Mouse (Mus musculus) hindbrain, postnatal 0 days (tissue): Measurements from ENCODE around the gene Zfp846. TPM values are rescaled to one million over a fixed set of nuclear protein-coding genes. Genes with fewer than 3 reads are reported as not detected.
A peak's percentile ranks its signal among the peaks of the same experiment; 100 is the strongest.

ENCODE experiments used
- ATAC-seq: fragments of 200-750 bp; cut with Nextera tagmentation; 2 replicates; pipeline ENCODE4 v1.8.0; 2017; ENCODE audit warnings: mild to moderate bottlenecking, moderate TSS enrichment, moderate library complexity
- DNase-seq: peaks from one replicate; pipeline ENCODE4 v3.0.0-alpha.2; 2015; ENCODE audit warnings: low spot score
- H3K27ac ChIP-seq: fragments of 300-500 bp; sonication (generic); 2 replicates; pipeline ENCODE4 v1.5.1; 2014; ENCODE audit warnings: mild to moderate bottlenecking
- H3K27me3 ChIP-seq: fragments of 300-500 bp; sonication (generic); 2 replicates; pipeline ENCODE4 v1.6.1; 2014; ENCODE audit warnings: low read length, mixed read lengths; ENCODE audit not compliant: insufficient read depth
- H3K36me3 ChIP-seq: fragments of 300-500 bp; sonication (generic); 2 replicates; pipeline ENCODE4 v1.6.1; 2014; ENCODE audit warnings: low read length, mixed read lengths; ENCODE audit not compliant: insufficient read depth
- H3K4me1 ChIP-seq: fragments of 300-500 bp; sonication (generic); 2 replicates; pipeline ENCODE4 v1.6.1; 2014; ENCODE audit warnings: antibody characterized with exemption, low read length, mixed read lengths; ENCODE audit not compliant: insufficient read depth
- H3K4me2 ChIP-seq: fragments of 300-500 bp; sonication (generic); 2 replicates; pipeline ENCODE4 v1.6.1; 2014; ENCODE audit warnings: low read depth, mild to moderate bottlenecking, low read length, moderate library complexity, mixed read lengths
- H3K4me3 ChIP-seq: fragments of 300-500 bp; sonication (generic); 2 replicates; pipeline ENCODE4 v1.5.1; 2014; ENCODE audit warnings: low read length
- H3K9ac ChIP-seq: fragments of 300-500 bp; sonication (generic); replicated peaks from 2 replicates; pipeline ENCODE4 v1.6.1; 2014; ENCODE audit warnings: mild to moderate bottlenecking, low read length, moderate library complexity, mixed read lengths
- H3K9me3 ChIP-seq: fragments of 300-500 bp; sonication (generic); 2 replicates; pipeline ENCODE4 v1.6.1; 2016; ENCODE audit warnings: low read length, mixed read lengths
- CTCF ChIP-seq: IDR thresholded peaks from 2 replicates; pipeline ENCODE4 v1.5.1; 2016; ENCODE audit warnings: antibody characterized with exemption, control low read depth, low read depth
- WGBS: fragments of 180-500 bp; shearing (Covaris S2); extraction: QIAGEN DNeasy Blood & Tissue Kit; methylation state at CpG from one replicate; pipeline ENCODE4 v1.1.7; 2014; 5-methylcytosine and 5-hydroxymethylcytosine counted together
- polyA plus RNA-seq: library from polyadenylated mRNA; unstranded; fragments of >200 nt; fragmentation: Nextera tagmentation; extraction: Ambion mirVana; gene quantifications from 2 replicates; pipeline ENCODE4 v1.2.1, GENCODE M21; 2015
- total RNA-seq: library from RNA; depleted of rRNA; stranded (reverse); fragments of >200 nt; gene quantifications from 2 replicates; pipeline ENCODE4 v1.2.3, GENCODE M21; 2014; rRNA removed

Zfp846 gene
- total and polyA plus RNA-seq, 2 experiments from 2014 or later: 16.4 to 38.6 TPM

- peak overlapping the region; percentile 91 for H3K4me2 ChIP-seq
- DNase-seq (no peak), ATAC-seq (no peak)
- peaks cover 8% of the 10 kb centered on the region for H3K4me1 ChIP-seq
- no peaks in the 10 kb centered on the region for H3K9me3 ChIP-seq
- TF ChIP-seq CTCF: no peak
- peak overlapping the region; percentile 83 for H3K9ac ChIP-seq
- 10% methylated on average over 13 of the region's 13 CpGs for WGBS
- no peaks in the 10 kb centered on the region for H3K27me3 ChIP-seq
- peak overlapping the region; percentile 64 for H3K4me3 ChIP-seq
- peaks cover 8% of the 10 kb centered on the region for H3K36me3 ChIP-seq
- H3K27ac ChIP-seq: peak overlapping the region; percentile 86
These were observed 62.7 kb downstream of the Zfp846 start for GRCm38 (mm10) chr9:20643781-20644180.

- Histone ChIP-seq H3K27ac (peak within 1 kb of the TSS; percentile 86), H3K9ac (peak within 1 kb of the TSS; percentile 83), H3K9me3 (no peaks in the 10 kb centered on the region), H3K4me1 (peaks cover 8% of the 10 kb centered on the region), H3K4me2 (peak within 1 kb of the TSS; percentile 91), H3K27me3 (no peaks in the 10 kb centered on the region), H3K36me3 (peaks cover 11% of the 10 kb centered on the region; the same call in 1 of the 2 replicates), H3K4me3 (peak within 1 kb of the TSS; percentile 64)
- TF ChIP-seq CTCF: no peak
- ATAC-seq (peak; percentile 46), DNase-seq (peak; percentile 91)
- under 1% methylated on average over 43 of the region's 43 CpGs for WGBS
These were observed 63.4 kb downstream of the Zfp846 start, which contains the start of gene Fbxl12 for GRCm38 (mm10) chr9:20644360-20645081. Fbxl12 (minus strand) TSS chr9:20644767.

GRCm38 (mm10) chr9:20645121-20645520 lies 64.0 kb downstream of the Zfp846 start:
- peak; percentile 25 for DNase-seq
- H3K4me1 ChIP-seq: peaks cover 8% of the 10 kb centered on the region
- no peaks in the 10 kb centered on the region for H3K27me3 ChIP-seq
- WGBS: 4% methylated on average over 17 of the region's 17 CpGs
- peak overlapping the region; percentile 83 for H3K9ac ChIP-seq
- no peaks in the 10 kb centered on the region for H3K9me3 ChIP-seq
- TF ChIP-seq CTCF: no peak
- peak overlapping the region; percentile 91 for H3K4me2 ChIP-seq
- peak overlapping the region; percentile 64 for H3K4me3 ChIP-seq
- H3K27ac ChIP-seq: peak overlapping the region; percentile 86
- ATAC-seq: no peak
- peaks cover 11% of the 10 kb centered on the region; the same call in 1 of the 2 replicates for H3K36me3 ChIP-seq

GRCm38 (mm10) chr9:20651602-20652259 lies 70.6 kb downstream of the Zfp846 start, which contains the start of gene Pin1:
Pin1 (plus strand) TSS chr9:20652095.
- WGBS: under 1% methylated on average over 44 of the region's 45 CpGs
- Histone ChIP-seq H3K9ac (peak within 1 kb of the TSS; percentile 79), H3K36me3 (peaks cover 15% of the 10 kb centered on the region), H3K4me1 (peaks cover 18% of the 10 kb centered on the region), H3K9me3 (no peaks in the 10 kb centered on the region), H3K4me3 (peak within 1 kb of the TSS; percentile 81), H3K4me2 (peak within 1 kb of the TSS; percentile 70), H3K27ac (peak within 1 kb of the TSS; percentile 66), H3K27me3 (no peaks in the 10 kb centered on the region)
- DNase-seq (peak; percentile 99), ATAC-seq (peak; percentile 99)
- peak; percentile 5; the same call in 1 of the 2 replicates for TF ChIP-seq CTCF

GRCm38 (mm10) chr9:20652260-20652658 lies 71.2 kb downstream of the Zfp846 start:
- Histone ChIP-seq H3K4me2 (peak overlapping the region; percentile 70), H3K4me3 (peak overlapping the region; percentile 81), H3K4me1 (peaks cover 18% of the 10 kb centered on the region), H3K27ac (peak overlapping the region; percentile 66; the same call in 1 of the 2 replicates), H3K27me3 (no peaks in the 10 kb centered on the region), H3K36me3 (peaks cover 15% of the 10 kb centered on the region), H3K9ac (peak overlapping the region; percentile 79), H3K9me3 (no peaks in the 10 kb centered on the region)
- DNase-seq (peak; percentile 21), ATAC-seq (peak; percentile 11; the same call in 1 of the 2 replicates)
- TF ChIP-seq CTCF: no peak; the same call in 1 of the 2 replicates
- WGBS: 0% methylated on average over 25 of the region's 25 CpGs

- H3K36me3 ChIP-seq: peaks cover 26% of the 10 kb centered on the region
- no peak overlapping the region for H3K4me3 ChIP-seq
- H3K27me3 ChIP-seq: no peaks in the 10 kb centered on the region
- 91% methylated on average over 3 of the region's 3 CpGs for WGBS
- TF ChIP-seq CTCF: peak; percentile 24; the same call in 1 of the 2 replicates
- H3K9ac ChIP-seq: no peak overlapping the region
- H3K9me3 ChIP-seq: no peaks in the 10 kb centered on the region
- H3K4me2 ChIP-seq: no peak overlapping the region; the same call in 1 of the 2 replicates
- no peak overlapping the region for H3K27ac ChIP-seq
- DNase-seq (no peak), ATAC-seq (no peak)
- H3K4me1 ChIP-seq: peaks cover 18% of the 10 kb centered on the region
These were observed 72.8 kb downstream of the Zfp846 start for GRCm38 (mm10) chr9:20653859-20654258.

Other genes with a start within 250 kb of the Zfp846 start
- gene Olfr18, start 245.2 kb upstream of the Zfp846 start, total RNA-seq: not detected in 2 replicates
- 0.06 TPM in 1 of 2 replicates, not detected in the other for gene Olfr18, start 245.2 kb upstream of the Zfp846 start, polyA plus RNA-seq
- gene Zfp560, start 196.1 kb upstream of the Zfp846 start, total RNA-seq: 9.7 and 24.0 TPM in 2 replicates
- 72.4 and 78.3 TPM in 2 replicates for gene Zfp560, start 196.1 kb upstream of the Zfp846 start, polyA plus RNA-seq
- 21.4 and 22.1 TPM in 2 replicates for gene Zfp26, start 121.1 kb upstream of the Zfp846 start, total RNA-seq
- gene Zfp26, start 121.1 kb upstream of the Zfp846 start, polyA plus RNA-seq: 8.0 and 11.2 TPM in 2 replicates
- gene Zfp426, start 88.5 kb upstream of the Zfp846 start, total RNA-seq: 48.3 and 57.1 TPM in 2 replicates
- 22.1 and 23.3 TPM in 2 replicates for gene Zfp426, start 88.5 kb upstream of the Zfp846 start, polyA plus RNA-seq
- gene Zfp266, start 59.9 kb upstream of the Zfp846 start, total RNA-seq: 67.5 and 83.3 TPM in 2 replicates
- gene Zfp266, start 59.9 kb upstream of the Zfp846 start, polyA plus RNA-seq: 50.9 and 51.4 TPM in 2 replicates
- 169 and 274 TPM in 2 replicates for gene Ubl5, start 61.6 kb downstream of the Zfp846 start, total RNA-seq
- gene Ubl5, start 61.6 kb downstream of the Zfp846 start, polyA plus RNA-seq: 528 and 550 TPM in 2 replicates
- gene Fbxl12, start 63.5 kb downstream of the Zfp846 start, total RNA-seq: 16.9 and 18.8 TPM in 2 replicates
- gene Fbxl12, start 63.5 kb downstream of the Zfp846 start, polyA plus RNA-seq: 11.4 and 13.0 TPM in 2 replicates
- gene Pin1, start 70.8 kb downstream of the Zfp846 start, total RNA-seq: 31.7 and 44.3 TPM in 2 replicates
- gene Pin1, start 70.8 kb downstream of the Zfp846 start, polyA plus RNA-seq: 65.7 and 68.0 TPM in 2 replicates
- gene Olfm2, start 165.1 kb downstream of the Zfp846 start, total RNA-seq: 317 and 346 TPM in 2 replicates
- 190 and 213 TPM in 2 replicates for gene Olfm2, start 165.1 kb downstream of the Zfp846 start, polyA plus RNA-seq
- 3.3 and 4.0 TPM in 2 replicates for gene Col5a3, start 233.8 kb downstream of the Zfp846 start, total RNA-seq
- 1.1 and 1.5 TPM in 2 replicates for gene Col5a3, start 233.8 kb downstream of the Zfp846 start, polyA plus RNA-seq
- gene Rdh8, start 237.2 kb downstream of the Zfp846 start, total RNA-seq: not detected in 2 replicates
- not detected in 2 replicates for gene Rdh8, start 237.2 kb downstream of the Zfp846 start, polyA plus RNA-seq